In the genomic region with DNA sequence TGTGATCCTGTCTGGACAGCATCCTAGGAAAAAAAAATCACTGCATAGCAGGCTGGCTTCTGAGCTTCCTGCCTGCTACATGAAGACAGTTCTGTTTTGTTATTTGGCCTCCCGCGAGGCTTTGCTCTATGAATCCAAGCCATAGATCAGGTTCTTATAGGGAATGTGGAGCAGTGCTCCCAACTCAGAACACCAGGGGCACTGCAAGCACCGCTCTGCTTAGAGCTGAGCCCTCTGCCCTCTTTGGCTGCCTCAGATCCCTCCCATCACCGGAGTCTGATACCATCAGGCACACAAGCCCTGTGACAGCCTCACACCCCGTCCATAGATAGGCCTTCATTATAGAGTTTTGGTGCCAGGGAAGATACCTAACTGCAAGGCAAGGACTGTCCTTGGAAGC, we compare ENCODE assay signal across 20 mouse cellular contexts. TPM values are rescaled to one million over a fixed set of nuclear protein-coding genes. Genes with fewer than 3 reads are reported as not detected.
DNase-seq lines count a peak whose midpoint lies in the region; ATAC-seq and TF ChIP-seq lines count a peak whose summit lies in the region.
"Had no signal": no experiment of that assay in that cellular context is flagged by ENCODE, and none has a peak within 500 bp of the region (broad histone marks: within the 10 kb centered on the region; RNA-seq: fewer than 3 reads in every experiment).

No protein-coding gene starts in this region.

- no peak overlapping the region for H3K4me3 ChIP-seq in forebrain, embryonic 15.5 days
- no peak overlapping the region for H3K4me3 ChIP-seq in forebrain, embryonic 10.5 days
- no peak overlapping the region for H3K4me3 ChIP-seq in kidney, postnatal 0 days (replicated peaks; ENCODE audit: low read depth, low read length)
- H3K4me3 ChIP-seq in neural tube, embryonic 15.5 days (replicated peaks) = no peak overlapping the region
- H3K4me3 ChIP-seq: heart, embryonic 13.5 days; limb, embryonic 13.5 days; liver, embryonic 13.5 days; lung, embryonic 15.5 days; neural tube, embryonic 12.5 days had no signal

- H3K27ac ChIP-seq in forebrain, embryonic 15.5 days (replicated peaks) = no peak overlapping the region
- no peak overlapping the region for H3K27ac ChIP-seq in forebrain, embryonic 10.5 days
- no peak overlapping the region for H3K27ac ChIP-seq in kidney, postnatal 0 days
- H3K27ac ChIP-seq in neural tube, embryonic 15.5 days (replicated peaks) = no peak overlapping the region
- H3K27ac ChIP-seq: heart, embryonic 13.5 days; limb, embryonic 13.5 days; liver, embryonic 13.5 days; lung, embryonic 15.5 days; neural tube, embryonic 12.5 days had no signal

- 0 out of 2 replicates have a peak, but pooled peaks have one; percentile 41 for ATAC-seq in forebrain, embryonic 15.5 days (replicated peaks)
- no peak for ATAC-seq in kidney, postnatal 0 days (replicated peaks; ENCODE audit: low FRiP score, low read depth)
- ATAC-seq in neural tube, embryonic 15.5 days (ENCODE audit: low FRiP score) = peak; percentile 26; the same call in 1 of the 2 replicates
- ATAC-seq in megakaryocyte, adult 5-6 weeks (ENCODE audit: poor library complexity, severe bottlenecking) = no peak

- no peaks in the 10 kb centered on the region for H3K4me1 ChIP-seq in forebrain, embryonic 15.5 days
- no peaks in the 10 kb centered on the region for H3K4me1 ChIP-seq in forebrain, embryonic 10.5 days
- H3K4me1 ChIP-seq in kidney, postnatal 0 days (replicated peaks; ENCODE audit: insufficient read depth, low read length) = no peaks in the 10 kb centered on the region
- peaks cover 9% of the 10 kb centered on the region for H3K4me1 ChIP-seq in neural tube, embryonic 15.5 days
- H3K4me1 ChIP-seq: heart, embryonic 13.5 days; limb, embryonic 13.5 days; liver, embryonic 13.5 days; lung, embryonic 15.5 days; neural tube, embryonic 12.5 days had no signal

- no peak for DNase-seq in forebrain, embryonic 10.5 days (ENCODE audit: extremely low spot score, low spot score)
- DNase-seq in kidney, postnatal 0 days (ENCODE audit: low spot score) = no peak
- no peak for DNase-seq in kidney, adult 11 months
- DNase-seq in neural tube, embryonic 10.5 days (ENCODE audit: extremely low spot score, low spot score) = no peak
- no peak for DNase-seq in left cerebral cortex, adult 11 months (ENCODE audit: low spot score)
- DNase-seq: cerebellum, adult 9-11 months; gastrocnemius, postnatal 10 days; liver, embryonic 13.5 days; thymus, postnatal 36 days had no signal

- no peaks in the 10 kb centered on the region for H3K36me3 ChIP-seq in forebrain, embryonic 15.5 days
- no peaks in the 10 kb centered on the region for H3K36me3 ChIP-seq in forebrain, embryonic 10.5 days (replicated peaks)
- no peaks in the 10 kb centered on the region for H3K36me3 ChIP-seq in kidney, postnatal 0 days (ENCODE audit: insufficient read depth, low read length)
- peaks cover 7% of the 10 kb centered on the region for H3K36me3 ChIP-seq in neural tube, embryonic 15.5 days
- H3K36me3 ChIP-seq: heart, embryonic 13.5 days; limb, embryonic 13.5 days; liver, embryonic 13.5 days; lung, embryonic 15.5 days had no signal

- peak; percentile 27 for TF ChIP-seq CTCF in kidney, postnatal 0 days (IDR thresholded peaks at IDR 0.05; ENCODE audit: low read depth)

- H3K4me2 ChIP-seq in forebrain, embryonic 15.5 days (replicated peaks) = no peak overlapping the region
- no peak overlapping the region for H3K4me2 ChIP-seq in kidney, postnatal 0 days (ENCODE audit: low read length)
- no peak overlapping the region for H3K4me2 ChIP-seq in neural tube, embryonic 15.5 days
- H3K4me2 ChIP-seq: heart, embryonic 13.5 days; limb, embryonic 13.5 days; liver, embryonic 13.5 days; lung, embryonic 15.5 days; neural tube, embryonic 12.5 days had no signal

- no peak overlapping the region for H3K9ac ChIP-seq in forebrain, embryonic 15.5 days (replicated peaks)
- H3K9ac ChIP-seq in kidney, postnatal 0 days (ENCODE audit: low read depth, low read length) = no peak overlapping the region
- no peak overlapping the region for H3K9ac ChIP-seq in neural tube, embryonic 15.5 days (replicated peaks)
- H3K9ac ChIP-seq: heart, embryonic 13.5 days; limb, embryonic 13.5 days; liver, embryonic 13.5 days; lung, embryonic 15.5 days; neural tube, embryonic 12.5 days had no signal

- H3K9me3 ChIP-seq in forebrain, embryonic 15.5 days = no peaks in the 10 kb centered on the region
- no peaks in the 10 kb centered on the region for H3K9me3 ChIP-seq in forebrain, embryonic 10.5 days
- no peaks in the 10 kb centered on the region for H3K9me3 ChIP-seq in kidney, postnatal 0 days (replicated peaks; ENCODE audit: low read length)
- H3K9me3 ChIP-seq in neural tube, embryonic 15.5 days (replicated peaks) = no peaks in the 10 kb centered on the region
- H3K9me3 ChIP-seq: limb, embryonic 13.5 days; liver, embryonic 13.5 days; lung, embryonic 15.5 days had no signal

- no peaks in the 10 kb centered on the region for H3K27me3 ChIP-seq in forebrain, embryonic 15.5 days
- no peaks in the 10 kb centered on the region for H3K27me3 ChIP-seq in forebrain, embryonic 10.5 days (ENCODE audit: poor library complexity, severe bottlenecking)
- H3K27me3 ChIP-seq in kidney, postnatal 0 days (ENCODE audit: insufficient read depth, low read length) = no peaks in the 10 kb centered on the region
- H3K27me3 ChIP-seq in neural tube, embryonic 15.5 days (replicated peaks) = no peaks in the 10 kb centered on the region
- H3K27me3 ChIP-seq: limb, embryonic 13.5 days; liver, embryonic 13.5 days; lung, embryonic 15.5 days; neural tube, embryonic 12.5 days had no signal

- WGBS in forebrain, embryonic 15.5 days = 63% methylated on average over 5 of the region's 5 CpGs
- 53% methylated on average over 5 of the region's 5 CpGs for WGBS in forebrain, embryonic 10.5 days
- 37% methylated on average over 5 of the region's 5 CpGs for WGBS in kidney, postnatal 0 days
- 59% methylated on average over 5 of the region's 5 CpGs for WGBS in neural tube, embryonic 15.5 days

RNA-seq across cellular contexts. Expression of gene Adgra1, which starts 9.2 kb away (rescaled TPM):
- polyA plus RNA-seq in forebrain, embryonic 15.5 days (2015; fragmentation: Nextera tagmentation; extraction: Ambion mirVana) = 11.8 and 12.3 TPM in 2 replicates
- 1.1 and 1.8 TPM in 2 replicates for polyA plus RNA-seq in forebrain, embryonic 10.5 days (2016; fragmentation: Nextera tagmentation; extraction: Ambion mirVana)
- polyA plus RNA-seq in kidney, postnatal 0 days (2015; fragmentation: Nextera tagmentation; extraction: Ambion mirVana) = 0.50 and 1.3 TPM in 2 replicates
- 31.1 and 34.1 TPM in 2 replicates for polyA plus RNA-seq in neural tube, embryonic 15.5 days (2015; fragmentation: Nextera tagmentation; extraction: Ambion mirVana)
- total RNA-seq in megakaryocyte, adult 5-6 weeks (2015) = not detected in 2 replicates
- not detected in 2 replicates for total RNA-seq in megakaryocyte, adult 5-6 weeks (2017)
- total RNA-seq: megakaryocyte progenitor cell, adult 5-6 weeks; MEL; monocyte, adult 5-6 weeks had no signal
- polyA plus RNA-seq: liver, embryonic 13.5 days; lung, embryonic 15.5 days had no signal

RNA-seq across cellular contexts. Expression of gene Kndc1, which starts 51.4 kb away (rescaled TPM):
- polyA plus RNA-seq in forebrain, embryonic 15.5 days (2015; fragmentation: Nextera tagmentation; extraction: Ambion mirVana) = 4.9 and 5.1 TPM in 2 replicates
- 0.26 and 0.33 TPM in 2 replicates for polyA plus RNA-seq in forebrain, embryonic 10.5 days (2016; fragmentation: Nextera tagmentation; extraction: Ambion mirVana)
- 0.09 and 0.18 TPM in 2 replicates for polyA plus RNA-seq in kidney, postnatal 0 days (2015; fragmentation: Nextera tagmentation; extraction: Ambion mirVana)
- polyA plus RNA-seq in neural tube, embryonic 15.5 days (2015; fragmentation: Nextera tagmentation; extraction: Ambion mirVana) = 12.5 and 15.5 TPM in 2 replicates
- not detected in 2 replicates for total RNA-seq in megakaryocyte, adult 5-6 weeks (2015)
- total RNA-seq in megakaryocyte, adult 5-6 weeks (2017) = 0.04 TPM in 1 of 2 replicates, not detected in the other
- total RNA-seq: heart, postnatal 25 days; megakaryocyte progenitor cell, adult 5-6 weeks; MEL; monocyte, adult 5-6 weeks had no signal

Comparison
In these comparisons a context has a peak if more than half of its experiments do, and no peak if none do; other contexts are left out.
1. ATAC-seq: peak in forebrain, embryonic 15.5 days (single experiment) and neural tube, embryonic 15.5 days (single experiment); none in kidney, postnatal 0 days (single experiment) and megakaryocyte, adult 5-6 weeks (single experiment).